Mouse (Mus musculus): ENCODE measurements around the gene Calhm2. TPM values are rescaled to one million over a fixed set of nuclear protein-coding genes. Genes with fewer than 3 reads are reported as not detected.
"Not testable (repeated sequence)": the region's sequence is repeated elsewhere in the genome, so short reads cannot be mapped to it uniquely, and the experiment has no call there.

Gene Calhm2
- polyA plus RNA-seq, 1 experiment from 2014 or later = 1.2 TPM

DNA sequence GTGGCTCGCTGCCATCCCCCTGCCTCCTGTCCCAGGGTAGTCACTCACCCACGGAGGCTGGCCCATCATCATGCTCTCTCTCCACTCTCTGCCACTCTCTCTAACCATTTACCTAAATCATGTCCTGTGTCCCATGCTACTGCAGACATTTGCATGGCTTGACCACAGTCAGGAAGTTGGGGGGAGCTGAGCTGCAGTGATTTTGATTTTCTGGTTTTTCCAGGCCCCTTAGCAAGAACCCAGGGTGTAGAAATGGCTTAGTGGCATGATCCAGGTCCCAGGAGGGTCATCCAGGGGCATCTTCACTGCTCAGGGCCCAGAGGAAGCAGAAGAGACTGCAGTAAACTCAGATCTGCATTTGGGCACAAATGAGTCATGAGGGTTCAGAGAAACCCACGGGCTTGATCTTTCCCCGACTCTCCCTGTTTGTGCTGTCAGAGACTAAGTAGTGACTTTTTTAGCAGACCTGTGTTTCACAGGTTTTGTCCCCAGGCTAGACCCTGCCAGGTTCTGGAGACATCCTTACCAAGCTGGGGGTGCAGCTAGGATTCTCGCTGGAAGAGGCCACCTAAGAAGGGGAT is 10.3 kb upstream of the Calhm2 start:
- no peaks in the 10 kb centered on the region for H3K27me3 ChIP-seq
- H3K4me2 ChIP-seq (replicated peaks) = no peak overlapping the region
- H3K4me3 ChIP-seq = no peak overlapping the region
- no peak overlapping the region for H3K9ac ChIP-seq (replicated peaks)
- H3K4me1 ChIP-seq = peaks cover 7% of the 10 kb centered on the region
- H3K36me3 ChIP-seq = no peaks in the 10 kb centered on the region
- H3K9me3 ChIP-seq = no peaks in the 10 kb centered on the region
- no peak for ATAC-seq (replicated peaks)
- H3K27ac ChIP-seq (replicated peaks) = no peak overlapping the region
- 79% methylated on average over 5 of the region's 5 CpGs for WGBS

DNA sequence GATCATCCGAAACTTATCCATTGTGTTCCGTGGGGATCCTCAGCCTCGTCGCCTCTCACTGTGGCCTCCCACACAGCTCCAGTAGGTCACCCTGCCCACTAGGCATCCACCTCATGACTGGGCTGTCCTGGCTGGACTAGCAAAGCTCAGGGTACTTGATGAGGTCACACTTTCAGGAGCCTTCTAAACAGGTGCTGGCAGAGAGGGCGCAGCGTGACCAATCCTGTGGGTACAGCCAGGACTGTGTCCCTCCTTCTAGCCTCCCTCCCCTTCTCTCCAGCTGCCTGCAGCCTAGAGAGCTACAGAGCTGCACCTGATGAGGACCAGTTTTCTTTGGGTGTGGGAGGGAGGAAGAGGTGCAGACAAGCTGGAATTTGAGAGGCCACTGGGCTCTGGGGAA is 6.1 kb upstream of the Calhm2 start, which contains the start of gene Calhm1:
Gene Calhm1 (minus strand): TSS at position 101 of the 400 bp plus-strand sequence.
- 94% methylated on average over 6 of the region's 6 CpGs for WGBS
- Histone ChIP-seq H3K27ac (replicated peaks) (no peak within 1 kb of the TSS), H3K4me3 (no peak within 1 kb of the TSS), H3K4me2 (replicated peaks) (no peak within 1 kb of the TSS), H3K27me3 (no peaks in the 10 kb centered on the region), H3K36me3 (no peaks in the 10 kb centered on the region), H3K4me1 (no peaks in the 10 kb centered on the region), H3K9me3 (no peaks in the 10 kb centered on the region), H3K9ac (replicated peaks) (no peak within 1 kb of the TSS)
- no peak for ATAC-seq (replicated peaks)

- no peak for ATAC-seq (replicated peaks)
- Histone ChIP-seq H3K9ac (replicated peaks) (no peak overlapping the region), H3K27me3 (no peaks in the 10 kb centered on the region), H3K36me3 (no peaks in the 10 kb centered on the region), H3K4me2 (replicated peaks) (no peak overlapping the region), H3K4me1 (peaks cover 9% of the 10 kb centered on the region), H3K9me3 (no peaks in the 10 kb centered on the region), H3K27ac (replicated peaks) (no peak overlapping the region), H3K4me3 (no peak overlapping the region)
- WGBS = 88% methylated on average over 6 of the region's 6 CpGs
Measured at GRCm38 (mm10) chr19:47142438-47142837, 4.3 kb upstream of the Calhm2 start.

- 37% methylated on average over 7 of the region's 7 CpGs for WGBS
- not testable (repeated sequence) for H3K9me3 ChIP-seq; H3K27ac ChIP-seq (replicated peaks); H3K9ac ChIP-seq (replicated peaks); H3K36me3 ChIP-seq; ATAC-seq (replicated peaks); H3K4me3 ChIP-seq; H3K27me3 ChIP-seq; H3K4me2 ChIP-seq (replicated peaks)
- H3K4me1 ChIP-seq = peaks cover 14% of the 10 kb centered on the region
Measured at GRCm38 (mm10) chr19:47139611-47140010, 1.5 kb upstream of the Calhm2 start.

DNA sequence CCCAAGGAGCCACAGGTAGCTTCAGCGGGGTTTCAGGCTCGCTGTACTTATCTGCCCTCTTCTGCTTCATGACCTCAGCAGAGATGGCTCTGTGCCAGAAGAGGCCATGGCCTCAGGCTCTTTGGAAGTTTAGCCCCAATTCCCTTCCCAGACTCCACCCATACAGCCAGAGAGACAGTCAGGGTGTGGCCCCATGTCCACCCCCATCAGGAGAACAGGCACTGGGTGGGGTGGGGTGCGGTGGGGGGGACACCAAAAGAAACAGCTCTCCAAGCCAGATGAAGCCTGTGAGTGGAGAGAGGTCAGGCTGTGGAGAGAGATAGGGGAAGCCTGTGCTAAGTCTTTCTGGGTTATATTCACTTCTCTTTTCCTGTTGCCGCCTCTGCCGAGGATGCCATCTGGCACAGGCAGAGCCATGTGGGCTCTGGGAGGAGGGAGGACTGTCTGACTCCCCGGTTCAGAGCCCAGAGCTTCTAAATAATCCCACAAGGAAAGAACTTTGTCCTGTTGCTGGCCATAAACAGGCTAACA is 978 bp downstream of the Calhm2 start:
- Histone ChIP-seq H3K9ac (replicated peaks) (0 out of 2 replicates have a peak overlapping the region, but pooled peaks have one; percentile 18), H3K4me1 (peaks cover 14% of the 10 kb centered on the region), H3K4me3 (no peak overlapping the region), H3K9me3 (no peaks in the 10 kb centered on the region), H3K36me3 (0 out of 2 replicates have a peak, but pooled peaks cover 6% of the 10 kb centered on the region), H3K27me3 (no peaks in the 10 kb centered on the region), H3K27ac (replicated peaks) (no peak overlapping the region), H3K4me2 (replicated peaks) (peak overlapping the region; percentile 32)
- 34% methylated on average over 6 of the region's 6 CpGs for WGBS
- peak; percentile 45; the same call in 1 of the 2 replicates for ATAC-seq (replicated peaks)

- no peaks in the 10 kb centered on the region for H3K27me3 ChIP-seq
- WGBS = 89% methylated on average over 5 of the region's 5 CpGs
- no peaks in the 10 kb centered on the region for H3K9me3 ChIP-seq
- peaks cover 14% of the 10 kb centered on the region for H3K36me3 ChIP-seq
- no peak overlapping the region for H3K27ac ChIP-seq (replicated peaks)
- peaks cover 14% of the 10 kb centered on the region for H3K4me1 ChIP-seq
- H3K9ac ChIP-seq (replicated peaks) = no peak overlapping the region
- ATAC-seq (replicated peaks) = no peak
- H3K4me3 ChIP-seq = no peak overlapping the region
- H3K4me2 ChIP-seq (replicated peaks) = no peak overlapping the region
Measured at GRCm38 (mm10) chr19:47136170-47136569, 1.9 kb downstream of the Calhm2 start.

DNA sequence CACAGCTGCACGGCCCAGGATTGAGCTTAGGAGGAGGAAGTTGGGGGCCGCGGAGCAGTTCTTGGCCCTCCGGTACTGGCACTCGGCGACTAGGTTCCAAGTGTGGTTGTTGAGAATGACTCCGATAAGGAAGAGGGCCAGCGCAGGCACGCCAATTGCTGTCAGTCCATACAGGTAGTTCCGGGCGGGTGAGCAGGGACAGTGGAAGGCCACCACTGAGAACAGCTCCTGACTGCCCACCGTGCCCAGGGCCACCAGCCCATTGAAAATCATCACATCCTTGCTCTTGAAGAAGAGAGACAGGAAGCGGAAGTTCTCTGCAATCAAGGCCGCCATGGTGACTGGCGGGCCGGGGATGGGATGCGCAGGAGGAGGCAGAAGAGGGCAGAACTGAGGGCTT is 2.5 kb downstream of the Calhm2 start:
- H3K4me1 ChIP-seq = peaks cover 14% of the 10 kb centered on the region
- WGBS = 91% methylated on average over 17 of the region's 17 CpGs
- ATAC-seq (replicated peaks) = no peak
- H3K27ac ChIP-seq (replicated peaks) = no peak overlapping the region
- no peak overlapping the region for H3K9ac ChIP-seq (replicated peaks)
- no peaks in the 10 kb centered on the region for H3K9me3 ChIP-seq
- H3K27me3 ChIP-seq = no peaks in the 10 kb centered on the region
- no peak overlapping the region for H3K4me3 ChIP-seq
- no peak overlapping the region for H3K4me2 ChIP-seq (replicated peaks)
- H3K36me3 ChIP-seq = peaks cover 20% of the 10 kb centered on the region

DNA sequence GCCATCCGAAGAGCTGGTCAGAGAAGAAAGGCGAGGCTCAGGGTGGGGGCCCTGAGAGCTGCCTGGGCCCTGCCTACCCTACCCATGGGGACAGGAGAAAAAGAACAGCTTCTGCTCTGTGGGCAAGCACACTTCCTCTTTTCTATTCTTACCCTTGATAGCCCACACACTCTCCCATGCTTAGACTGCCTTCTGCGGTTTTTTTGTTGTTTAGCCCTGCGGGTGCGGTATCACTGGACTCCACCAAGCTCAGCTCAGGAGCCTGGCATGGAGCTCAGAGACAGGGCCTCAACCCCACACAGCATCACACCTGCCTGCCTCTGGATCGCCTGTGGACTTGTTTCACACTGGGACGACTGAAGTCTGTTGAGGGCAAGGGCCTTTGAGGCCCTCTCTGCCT is 4.9 kb downstream of the Calhm2 start:
- 88% methylated on average over 7 of the region's 7 CpGs for WGBS
- peaks cover 12% of the 10 kb centered on the region for H3K4me1 ChIP-seq
- no peaks in the 10 kb centered on the region for H3K9me3 ChIP-seq
- H3K4me2 ChIP-seq (replicated peaks) = no peak overlapping the region
- no peak overlapping the region for H3K27ac ChIP-seq (replicated peaks)
- no peak for ATAC-seq (replicated peaks)
- peaks cover 44% of the 10 kb centered on the region for H3K36me3 ChIP-seq
- H3K9ac ChIP-seq (replicated peaks) = no peak overlapping the region
- H3K27me3 ChIP-seq = no peaks in the 10 kb centered on the region
- H3K4me3 ChIP-seq = no peak overlapping the region

DNA sequence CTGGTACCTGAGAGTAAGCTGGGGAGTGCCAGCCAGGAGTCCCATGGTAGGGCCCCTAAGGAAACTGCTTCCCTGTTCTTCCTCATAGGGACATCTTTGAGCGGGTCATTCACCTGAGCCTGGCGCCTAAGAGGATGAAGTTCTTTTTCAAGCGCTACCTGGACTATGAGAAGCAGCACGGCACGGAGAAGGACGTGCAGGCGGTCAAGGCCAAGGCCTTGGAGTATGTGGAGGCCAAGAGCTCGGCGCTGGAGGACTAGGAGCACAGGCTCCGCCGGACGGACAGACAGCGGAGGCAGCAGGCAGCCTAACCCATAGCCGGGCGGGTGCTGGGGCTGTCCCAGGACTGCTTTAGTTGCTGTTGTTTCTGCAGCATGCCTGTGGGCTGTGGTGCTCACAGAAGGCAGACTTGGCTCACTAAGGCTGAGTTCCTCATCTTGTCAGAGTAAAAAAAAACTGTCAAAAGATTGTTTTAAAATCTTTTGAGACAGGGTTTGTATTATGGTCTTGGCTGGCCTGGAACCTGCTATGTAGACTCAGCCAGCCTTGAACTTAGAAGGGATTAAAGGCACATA is 7.5 kb downstream of the Calhm2 start:
- Histone ChIP-seq H3K27me3 (no peaks in the 10 kb centered on the region), H3K27ac (replicated peaks) (no peak overlapping the region), H3K9me3 (no peaks in the 10 kb centered on the region), H3K4me3 (no peak overlapping the region), H3K4me1 (no peaks in the 10 kb centered on the region), H3K36me3 (peaks cover 64% of the 10 kb centered on the region), H3K9ac (replicated peaks) (no peak overlapping the region), H3K4me2 (replicated peaks) (no peak overlapping the region)
- no peak for ATAC-seq (replicated peaks)
- 95% methylated on average over 15 of the region's 15 CpGs for WGBS

DNA sequence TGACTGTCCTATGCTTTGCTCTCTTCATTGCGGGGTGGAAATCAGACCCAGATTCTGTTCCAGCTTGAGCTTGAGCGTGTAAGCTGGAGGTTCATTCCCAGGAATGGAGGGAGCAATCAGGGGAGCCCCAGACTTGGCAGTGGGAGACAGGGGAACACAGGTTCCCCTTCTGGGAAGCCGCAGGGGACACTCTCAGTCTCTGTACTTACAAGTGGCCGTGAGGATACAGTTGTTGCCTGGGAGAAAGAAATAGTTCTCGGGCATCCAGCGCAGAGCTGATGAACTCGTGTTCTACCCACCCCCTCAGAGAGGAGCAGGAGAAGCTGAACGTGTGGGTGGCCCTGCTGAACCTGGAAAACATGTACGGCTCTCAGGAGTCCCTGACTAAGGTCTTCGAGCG is 9.3 kb downstream of the Calhm2 start:
- WGBS = 94% methylated on average over 11 of the region's 11 CpGs
- ATAC-seq (replicated peaks) = no peak
- Histone ChIP-seq H3K27me3 (no peaks in the 10 kb centered on the region), H3K4me3 (no peak overlapping the region), H3K4me1 (no peaks in the 10 kb centered on the region), H3K9me3 (no peaks in the 10 kb centered on the region), H3K27ac (replicated peaks) (no peak overlapping the region), H3K36me3 (peaks cover 74% of the 10 kb centered on the region), H3K4me2 (replicated peaks) (no peak overlapping the region), H3K9ac (replicated peaks) (no peak overlapping the region)

DNA sequence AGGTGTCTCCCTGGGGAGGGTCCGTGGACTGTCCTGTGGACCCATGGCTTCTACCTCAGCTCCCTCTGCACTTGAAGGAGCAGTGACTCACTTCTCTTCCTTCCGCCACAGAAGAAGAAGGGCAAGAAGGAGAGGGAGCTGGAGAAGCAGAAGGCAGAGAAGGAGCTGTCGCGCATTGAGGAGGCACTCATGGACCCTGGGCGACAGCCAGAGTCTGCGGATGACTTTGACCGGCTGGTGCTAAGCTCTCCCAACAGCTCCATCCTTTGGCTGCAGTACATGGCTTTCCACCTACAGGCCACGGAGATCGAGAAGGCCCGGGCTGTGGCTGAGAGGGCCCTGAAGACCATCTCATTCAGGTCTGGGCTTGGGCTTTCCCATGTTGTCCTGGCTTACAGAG is 9.9 kb downstream of the Calhm2 start:
- H3K9me3 ChIP-seq = no peaks in the 10 kb centered on the region
- H3K4me2 ChIP-seq (replicated peaks) = no peak overlapping the region
- H3K27ac ChIP-seq (replicated peaks) = no peak overlapping the region
- no peaks in the 10 kb centered on the region for H3K27me3 ChIP-seq
- ATAC-seq (replicated peaks) = no peak
- H3K4me3 ChIP-seq = no peak overlapping the region
- no peak overlapping the region for H3K9ac ChIP-seq (replicated peaks)
- no peaks in the 10 kb centered on the region for H3K4me1 ChIP-seq
- 96% methylated on average over 9 of the region's 10 CpGs for WGBS
- peaks cover 74% of the 10 kb centered on the region for H3K36me3 ChIP-seq

GRCm38 (mm10) chr19:47122802-47123201 is 15.3 kb downstream of the Calhm2 start:
- H3K9ac ChIP-seq (replicated peaks) = no peak overlapping the region
- WGBS = 24% methylated on average over 2 of the region's 2 CpGs
- H3K4me3 ChIP-seq = no peak overlapping the region
- H3K27ac ChIP-seq (replicated peaks) = no peak overlapping the region
- H3K4me2 ChIP-seq (replicated peaks) = no peak overlapping the region
- no peaks in the 10 kb centered on the region for H3K4me1 ChIP-seq
- peaks cover 55% of the 10 kb centered on the region for H3K36me3 ChIP-seq
- H3K9me3 ChIP-seq = no peaks in the 10 kb centered on the region
- no peaks in the 10 kb centered on the region for H3K27me3 ChIP-seq
- no peak for ATAC-seq (replicated peaks)

DNA sequence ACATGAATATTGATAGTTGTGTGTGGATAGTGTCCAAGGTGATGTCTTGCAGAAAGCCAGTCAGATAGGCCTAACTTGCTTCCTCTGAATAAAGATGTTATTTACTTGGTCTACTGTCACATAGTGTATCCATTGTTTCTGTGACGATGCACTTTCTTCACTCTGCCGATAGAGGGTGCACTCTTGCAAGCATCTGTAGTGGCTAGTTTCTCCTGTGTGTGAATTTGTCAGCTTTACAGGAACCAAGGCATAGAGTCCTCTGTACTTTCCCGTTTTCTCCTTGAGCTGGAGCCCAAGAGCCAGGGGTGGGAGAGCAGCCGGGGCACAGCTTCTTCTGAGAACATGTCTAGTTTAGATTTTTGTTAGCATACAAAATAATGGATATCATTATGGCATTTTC is 17.0 kb downstream of the Calhm2 start:
- H3K27me3 ChIP-seq = no peaks in the 10 kb centered on the region
- H3K27ac ChIP-seq (replicated peaks) = no peak overlapping the region
- 49% methylated on average over 4 of the region's 4 CpGs for WGBS
- H3K9me3 ChIP-seq = no peaks in the 10 kb centered on the region
- ATAC-seq (replicated peaks) = no peak
- no peak overlapping the region for H3K4me2 ChIP-seq (replicated peaks)
- H3K4me3 ChIP-seq = no peak overlapping the region
- H3K36me3 ChIP-seq = peaks cover 55% of the 10 kb centered on the region
- H3K4me1 ChIP-seq = no peaks in the 10 kb centered on the region
- no peak overlapping the region for H3K9ac ChIP-seq (replicated peaks)

Data from forebrain, embryonic 15.5 days (tissue).